Mouse (Mus musculus): Measurements from ENCODE around the gene Slc18a2. TPM values are rescaled to one million over a fixed set of nuclear protein-coding genes. Genes with fewer than 3 reads are reported as not detected.

Slc18a2 gene
- total RNA-seq (2023), result 0.86 and 1.1 TPM in 2 replicates

GRCm38 (mm10) chr19:59260718-59261442 lies at the start of gene Slc18a2:
TSS of gene Slc18a2 (plus strand) at chr19:59260896.

GRCm38 (mm10) chr19:59218991-59219390 lies 41.7 kb upstream of the Slc18a2 start, which contains the start of gene Kcnk18:
TSS of gene Kcnk18 (plus strand) at chr19:59219214.

GRCm38 (mm10) chr19:59321990-59322389 lies 61.3 kb downstream of the Slc18a2 start, which contains the start of gene Rps12-ps3:
TSS of gene Rps12-ps3 (plus strand) at chr19:59322290.

Other genes with a start within 250 kb of the Slc18a2 start
- 2.5 and 2.7 TPM in 2 replicates for gene Shtn1, start 184.8 kb upstream of the Slc18a2 start, total RNA-seq (2023)
- not detected in 2 replicates for gene Vax1, start 90.8 kb upstream of the Slc18a2 start, total RNA-seq (2023)
- not detected in 2 replicates for gene Kcnk18, start 41.7 kb upstream of the Slc18a2 start, total RNA-seq (2023)
- gene Rps12-ps3, start 61.4 kb downstream of the Slc18a2 start, total RNA-seq (2023), result 174 and 342 TPM in 2 replicates
- 75.0 and 104 TPM in 2 replicates for gene Pdzd8, start 84.9 kb downstream of the Slc18a2 start, total RNA-seq (2023)
- not detected in 2 replicates for gene Emx2, start 197.5 kb downstream of the Slc18a2 start, total RNA-seq (2023)

Measured in neutrophil, adult 65 days (primary cell).